Mouse (Mus musculus): ENCODE measurements around the gene Pias3. TPM values are rescaled to one million over a fixed set of nuclear protein-coding genes. Genes with fewer than 3 reads are reported as not detected.

The Pias3 gene
- polyA plus RNA-seq, 1 experiment from 2014 or later = 16.1 TPM

DNA sequence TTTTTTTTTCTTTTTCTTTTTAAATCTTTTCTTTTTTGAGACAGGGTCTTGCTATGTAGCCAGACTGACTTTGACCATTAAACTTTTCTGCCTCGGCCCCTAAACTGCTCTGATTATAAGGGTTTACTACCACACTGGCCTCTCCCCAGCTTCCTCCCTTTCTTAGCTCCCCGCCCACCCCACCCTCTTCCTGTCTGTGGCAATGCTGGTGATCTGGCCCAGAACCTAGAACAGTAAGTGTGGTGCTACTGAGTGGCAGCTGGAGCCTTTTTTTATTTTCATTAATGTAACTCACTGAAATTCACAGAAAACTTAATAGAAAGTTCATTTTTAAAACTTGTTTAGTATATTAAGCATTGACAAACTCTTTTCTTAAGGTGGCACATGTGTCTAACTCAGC is 19.7 kb downstream of the Pias3 start:
- no peak for TF ChIP-seq CTCF (IDR thresholded peaks at IDR 0.05; ENCODE audit: low read depth)
- Histone ChIP-seq H3K4me2 (replicated peaks; ENCODE audit: low read depth) (no peak overlapping the region), H3K4me3 (ENCODE audit: low read depth, low read length) (no peak overlapping the region), H3K9ac (ENCODE audit: low read depth, low read length) (no peak overlapping the region), H3K27ac (ENCODE audit: low read depth, low read length) (no peak overlapping the region), H3K9me3 (ENCODE audit: control insufficient read depth) (no peaks in the 10 kb centered on the region), H3K36me3 (ENCODE audit: control insufficient read depth, insufficient read depth) (peaks cover 70% of the 10 kb centered on the region), H3K4me1 (replicated peaks; ENCODE audit: control insufficient read depth, insufficient read depth, low read length) (no peaks in the 10 kb centered on the region), H3K27me3 (replicated peaks; ENCODE audit: control insufficient read depth, insufficient read depth, low read length) (no peaks in the 10 kb centered on the region)
- ATAC-seq = no peak
- 61% methylated on average over 2 of the region's 2 CpGs for WGBS

DNA sequence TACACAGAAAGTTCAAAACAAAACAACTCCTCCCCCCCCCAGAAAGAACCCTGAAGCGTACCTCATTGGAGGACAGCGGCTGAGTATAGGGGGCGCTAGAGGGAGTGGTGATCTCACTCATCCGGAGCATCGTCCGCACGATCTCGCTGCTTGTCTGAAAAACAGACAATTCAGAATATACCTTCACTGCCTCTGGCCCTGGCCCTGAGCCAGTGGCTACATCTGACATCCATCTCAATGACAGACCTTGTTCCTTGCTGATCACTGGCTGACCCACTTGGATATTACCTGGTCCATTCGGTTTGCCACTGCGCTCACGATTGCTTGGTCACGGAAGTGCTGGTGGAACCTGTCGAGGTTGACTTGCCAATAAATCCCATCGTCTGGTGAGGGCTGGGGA is 23.0 kb downstream of the Pias3 start:
- Histone ChIP-seq H3K9me3 (ENCODE audit: control insufficient read depth) (no peaks in the 10 kb centered on the region), H3K4me3 (ENCODE audit: low read depth, low read length) (no peak overlapping the region), H3K9ac (ENCODE audit: low read depth, low read length) (no peak overlapping the region), H3K4me1 (replicated peaks; ENCODE audit: control insufficient read depth, insufficient read depth, low read length) (no peaks in the 10 kb centered on the region), H3K4me2 (replicated peaks; ENCODE audit: low read depth) (no peak overlapping the region), H3K36me3 (ENCODE audit: control insufficient read depth, insufficient read depth) (peaks cover 60% of the 10 kb centered on the region), H3K27ac (ENCODE audit: low read depth, low read length) (no peak overlapping the region), H3K27me3 (replicated peaks; ENCODE audit: control insufficient read depth, insufficient read depth, low read length) (no peaks in the 10 kb centered on the region)
- 49% methylated on average over 14 of the region's 14 CpGs for WGBS
- TF ChIP-seq CTCF (IDR thresholded peaks at IDR 0.05; ENCODE audit: low read depth) = peak; percentile 67
- ATAC-seq = no peak

DNA sequence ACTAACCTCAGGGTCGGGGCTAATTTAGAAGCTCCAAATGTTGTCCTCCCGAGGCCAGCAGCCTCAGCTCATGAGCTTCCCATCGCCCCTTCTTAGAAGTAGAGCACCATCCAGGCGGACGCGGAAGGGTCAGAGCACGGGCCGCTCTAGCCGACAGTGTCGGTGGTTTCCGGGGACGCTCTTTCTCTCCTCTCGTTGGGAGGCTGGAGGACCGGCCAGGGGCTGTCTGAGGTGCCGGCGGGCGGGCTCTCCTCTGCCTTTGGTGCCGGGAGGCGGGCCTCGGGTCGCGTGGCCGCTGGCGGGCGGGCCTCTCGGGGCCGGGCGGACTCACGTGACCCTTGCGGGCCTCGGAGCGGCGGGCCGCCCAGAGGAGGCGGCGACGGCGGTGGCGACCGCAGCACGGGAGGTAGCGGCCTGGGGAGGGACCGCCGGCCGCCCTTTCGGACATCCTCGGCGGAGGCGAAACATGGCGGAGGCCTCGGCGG is 31.2 kb downstream of the Pias3 start, which contains the start of the genes Polr3c and Rnf115:
Gene Polr3c (minus strand): TSS at position 286 of the 485 bp plus-strand sequence.
Gene Rnf115 (plus strand): TSS at position 322 of the 485 bp plus-strand sequence.
- peaks cover 8% of the 10 kb centered on the region for H3K36me3 ChIP-seq (ENCODE audit: control insufficient read depth, insufficient read depth)
- peak; percentile 96 for ATAC-seq
- peak within 1 kb of the TSS; percentile 84 for H3K9ac ChIP-seq (ENCODE audit: low read depth, low read length)
- peak within 1 kb of the TSS; percentile 78 for H3K4me2 ChIP-seq (replicated peaks; ENCODE audit: low read depth)
- H3K27ac ChIP-seq (ENCODE audit: low read depth, low read length) = peak within 1 kb of the TSS; percentile 87
- TF ChIP-seq CTCF (IDR thresholded peaks at IDR 0.05; ENCODE audit: low read depth) = no peak
- WGBS = under 1% methylated on average over 40 of the region's 52 CpGs
- H3K4me3 ChIP-seq (ENCODE audit: low read depth, low read length) = peak within 1 kb of the TSS; percentile 96
- peaks cover 14% of the 10 kb centered on the region for H3K4me1 ChIP-seq (replicated peaks; ENCODE audit: control insufficient read depth, insufficient read depth, low read length)
- H3K27me3 ChIP-seq (replicated peaks; ENCODE audit: control insufficient read depth, insufficient read depth, low read length) = no peaks in the 10 kb centered on the region
- no peaks in the 10 kb centered on the region for H3K9me3 ChIP-seq (ENCODE audit: control insufficient read depth)

DNA sequence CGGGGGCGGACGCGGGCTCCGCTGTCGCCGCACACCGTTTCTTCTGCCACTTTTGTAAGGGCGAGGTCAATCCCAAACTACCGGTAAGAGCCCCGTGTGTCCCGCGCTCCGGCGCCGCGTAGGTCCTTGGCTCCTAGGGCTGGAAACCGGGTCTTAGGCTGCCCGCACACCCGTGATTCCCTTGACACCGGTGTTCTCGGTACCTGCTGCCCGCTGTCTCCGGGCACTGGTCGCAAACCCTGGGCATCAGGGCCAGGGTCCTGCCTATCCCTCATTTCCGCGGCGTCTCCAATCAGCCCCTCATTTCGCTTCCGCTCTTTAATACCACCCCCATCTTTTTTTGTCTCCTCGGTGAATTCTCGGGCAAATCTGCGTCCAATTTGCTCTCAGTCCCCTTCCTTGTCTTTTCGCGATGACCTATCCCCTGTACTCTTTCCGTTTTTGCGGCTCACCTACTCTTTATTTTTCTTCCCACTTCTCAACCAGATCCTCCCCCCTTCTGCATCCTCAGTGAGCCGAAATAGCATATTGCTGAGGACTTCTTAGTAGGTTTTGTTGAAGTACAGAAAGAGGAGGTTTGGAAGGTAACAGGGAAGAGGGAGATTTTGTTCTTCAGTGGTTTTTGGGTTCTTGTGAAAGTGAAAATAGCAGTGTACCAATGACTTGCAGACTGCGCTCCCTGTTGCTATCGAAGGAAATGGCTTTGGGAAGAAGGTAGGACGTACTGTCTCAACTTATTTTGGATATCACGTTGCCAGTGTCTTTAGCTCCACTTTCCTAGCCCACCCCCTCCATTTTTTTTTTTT is 31.8 kb downstream of the Pias3 start:
- WGBS = under 1% methylated on average over 42 of the region's 42 CpGs
- peak overlapping the region; percentile 96 for H3K4me3 ChIP-seq (ENCODE audit: low read depth, low read length)
- H3K27me3 ChIP-seq (replicated peaks; ENCODE audit: control insufficient read depth, insufficient read depth, low read length) = no peaks in the 10 kb centered on the region
- no peak; the same call in 1 of the 2 replicates for ATAC-seq
- no peak for TF ChIP-seq CTCF (IDR thresholded peaks at IDR 0.05; ENCODE audit: low read depth)
- H3K9ac ChIP-seq (ENCODE audit: low read depth, low read length) = peak overlapping the region; percentile 84
- H3K4me2 ChIP-seq (replicated peaks; ENCODE audit: low read depth) = peak overlapping the region; percentile 78
- H3K4me1 ChIP-seq (replicated peaks; ENCODE audit: control insufficient read depth, insufficient read depth, low read length) = peaks cover 14% of the 10 kb centered on the region
- H3K9me3 ChIP-seq (ENCODE audit: control insufficient read depth) = no peaks in the 10 kb centered on the region
- peaks cover 7% of the 10 kb centered on the region for H3K36me3 ChIP-seq (ENCODE audit: control insufficient read depth, insufficient read depth)
- peak overlapping the region; percentile 87 for H3K27ac ChIP-seq (ENCODE audit: low read depth, low read length)

- H3K36me3 ChIP-seq (ENCODE audit: control insufficient read depth, insufficient read depth) = peaks cover 1% of the 10 kb centered on the region
- ATAC-seq = no peak
- H3K4me3 ChIP-seq (ENCODE audit: low read depth, low read length) = peak overlapping the region; percentile 96
- no peaks in the 10 kb centered on the region for H3K9me3 ChIP-seq (ENCODE audit: control insufficient read depth)
- no peak for TF ChIP-seq CTCF (IDR thresholded peaks at IDR 0.05; ENCODE audit: low read depth)
- peak overlapping the region; percentile 84 for H3K9ac ChIP-seq (ENCODE audit: low read depth, low read length)
- H3K4me1 ChIP-seq (replicated peaks; ENCODE audit: control insufficient read depth, insufficient read depth, low read length) = peaks cover 14% of the 10 kb centered on the region
- WGBS = 46% methylated on average over 7 of the region's 7 CpGs
- peak overlapping the region; percentile 78 for H3K4me2 ChIP-seq (replicated peaks; ENCODE audit: low read depth)
- 0 out of 2 replicates have a peak overlapping the region, but pooled peaks have one; percentile 87 for H3K27ac ChIP-seq (ENCODE audit: low read depth, low read length)
- H3K27me3 ChIP-seq (replicated peaks; ENCODE audit: control insufficient read depth, insufficient read depth, low read length) = no peaks in the 10 kb centered on the region
Measured at GRCm38 (mm10) chr3:96728634-96729402, 32.6 kb downstream of the Pias3 start.

- 32% methylated on average over 3 of the region's 3 CpGs for WGBS
- no peak for ATAC-seq
Measured at GRCm38 (mm10) chr3:96729403-96729784, 33.2 kb downstream of the Pias3 start.

More at GRCm38 (mm10) chr3:96729403-96729784, 33.2 kb downstream of the Pias3 start:
- H3K9ac ChIP-seq (ENCODE audit: low read depth, low read length) = no peak overlapping the region
- no peak overlapping the region for H3K27ac ChIP-seq (ENCODE audit: low read depth, low read length)
- peak overlapping the region; percentile 78; the same call in 1 of the 2 replicates for H3K4me2 ChIP-seq (replicated peaks; ENCODE audit: low read depth)
- no peaks in the 10 kb centered on the region for H3K27me3 ChIP-seq (replicated peaks; ENCODE audit: control insufficient read depth, insufficient read depth, low read length)
- H3K4me1 ChIP-seq (replicated peaks; ENCODE audit: control insufficient read depth, insufficient read depth, low read length) = peaks cover 15% of the 10 kb centered on the region
- H3K9me3 ChIP-seq (ENCODE audit: control insufficient read depth) = no peaks in the 10 kb centered on the region
- H3K36me3 ChIP-seq (ENCODE audit: control insufficient read depth, insufficient read depth) = no peaks in the 10 kb centered on the region
- no peak overlapping the region for H3K4me3 ChIP-seq (ENCODE audit: low read depth, low read length)
- TF ChIP-seq CTCF (IDR thresholded peaks at IDR 0.05; ENCODE audit: low read depth) = peak; percentile 54

Data from intestine, postnatal 0 days (tissue).